Mouse (Mus musculus) liver, embryonic 11.5 days (tissue): Measurements from ENCODE around the gene Orai1. TPM values are rescaled to one million over a fixed set of nuclear protein-coding genes. Genes with fewer than 3 reads are reported as not detected.

Source experiments
- ATAC-seq: fragments of 200-750 bp; cut with Nextera tagmentation; replicated peaks from 2 replicates; pipeline ENCODE4 v1.8.0; 2017; ENCODE audit warnings: moderate number of reproducible peaks, mild to moderate bottlenecking, moderate TSS enrichment, moderate library complexity; ENCODE audit not compliant: low FRiP score
- DNase-seq: peaks from one replicate; pipeline ENCODE4 v3.0.0-alpha.2; 2017; ENCODE audit warnings: low spot score
- H3K27ac ChIP-seq: fragments of 300-500 bp; sonication (generic); 2 replicates; pipeline ENCODE4 v1.5.1; 2014; ENCODE audit warnings: mild to moderate bottlenecking, low read depth, low read length, control low read depth
- H3K27me3 ChIP-seq: fragments of 300-500 bp; sonication (generic); replicated peaks from 2 replicates; pipeline ENCODE4 v1.6.1; 2014; ENCODE audit warnings: low read length, mixed read lengths; ENCODE audit not compliant: control insufficient read depth, insufficient read depth
- H3K36me3 ChIP-seq: fragments of 300-500 bp; sonication (generic); 2 replicates; pipeline ENCODE4 v1.6.1; 2014; ENCODE audit warnings: mild to moderate bottlenecking, low read length, moderate library complexity, mixed read lengths; ENCODE audit not compliant: control insufficient read depth, insufficient read depth
- H3K4me1 ChIP-seq: fragments of 300-500 bp; sonication (generic); replicated peaks from 2 replicates; pipeline ENCODE4 v1.6.1; 2014; ENCODE audit warnings: low read length, mixed read lengths; ENCODE audit not compliant: control insufficient read depth, insufficient read depth
- H3K4me2 ChIP-seq: fragments of 300-500 bp; sonication (generic); 2 replicates; pipeline ENCODE4 v1.6.1; 2014; ENCODE audit warnings: mild to moderate bottlenecking, control low read depth, moderate library complexity
- H3K4me3 ChIP-seq: fragments of 300-500 bp; sonication (generic); 2 replicates; pipeline ENCODE4 v1.5.1; 2014; ENCODE audit warnings: low read depth, low read length, control low read depth
- H3K9ac ChIP-seq: fragments of 300-500 bp; sonication (generic); 2 replicates; pipeline ENCODE4 v1.6.1; 2014; ENCODE audit warnings: low read depth, low read length, control low read depth
- H3K9me3 ChIP-seq: fragments of 300-500 bp; sonication (generic); 2 replicates; pipeline ENCODE4 v1.6.1; 2016; ENCODE audit warnings: low read length, inconsistent platforms, mixed read lengths; ENCODE audit not compliant: control insufficient read depth
- WGBS: fragments of 180-500 bp; shearing (Covaris S2); extraction: QIAGEN DNeasy Blood & Tissue Kit; methylation state at CpG from one replicate; pipeline ENCODE4 v1.1.7; 2014; 5-methylcytosine and 5-hydroxymethylcytosine counted together
- polyA plus RNA-seq: library from polyadenylated mRNA; unstranded; fragments of >200 nt; fragmentation: Nextera tagmentation; extraction: Ambion mirVana; gene quantifications from 2 replicates; pipeline ENCODE4 v1.2.1, GENCODE M21; 2014

Gene Orai1
- polyA plus RNA-seq, 1 experiment from 2014 or later, result 8.6 TPM

- DNase-seq (no peak), ATAC-seq (no peak)
- H3K36me3 ChIP-seq, result no peaks in the 10 kb centered on the region
- no peak overlapping the region for H3K9ac ChIP-seq
- H3K27ac ChIP-seq, result no peak overlapping the region
- peaks cover 19% of the 10 kb centered on the region for H3K4me1 ChIP-seq
- H3K4me2 ChIP-seq, result no peak overlapping the region
- peaks cover 3% of the 10 kb centered on the region for H3K27me3 ChIP-seq
- no peaks in the 10 kb centered on the region for H3K9me3 ChIP-seq
- WGBS, result 70% methylated on average over 3 of the region's 3 CpGs
- H3K4me3 ChIP-seq, result no peak overlapping the region
Measured at GRCm38 (mm10) chr5:122985276-122985675, 29.6 kb upstream of the Orai1 start.

- Histone ChIP-seq H3K4me2 (peak overlapping the region; percentile 12; the same call in 1 of the 2 replicates), H3K9ac (no peak overlapping the region), H3K36me3 (no peaks in the 10 kb centered on the region), H3K27ac (no peak overlapping the region), H3K9me3 (no peaks in the 10 kb centered on the region), H3K27me3 (peaks cover 3% of the 10 kb centered on the region), H3K4me3 (no peak overlapping the region), H3K4me1 (peaks cover 25% of the 10 kb centered on the region)
- ATAC-seq (no peak), DNase-seq (no peak)
- 59% methylated on average over 8 of the region's 8 CpGs for WGBS
Measured at GRCm38 (mm10) chr5:122986091-122986493, 28.8 kb upstream of the Orai1 start.

GRCm38 (mm10) chr5:122987211-122988020, 27.5 kb upstream of the Orai1 start:
- no peak for ATAC-seq
- DNase-seq, result peak; percentile 50
- Histone ChIP-seq H3K27me3 (peaks cover 3% of the 10 kb centered on the region), H3K4me3 (peak overlapping the region; percentile 71), H3K9me3 (no peaks in the 10 kb centered on the region), H3K36me3 (no peaks in the 10 kb centered on the region), H3K27ac (no peak overlapping the region), H3K4me2 (peak overlapping the region; percentile 99), H3K9ac (peak overlapping the region; percentile 76), H3K4me1 (peaks cover 30% of the 10 kb centered on the region)
- 5% methylated on average over 39 of the region's 39 CpGs for WGBS

GRCm38 (mm10) chr5:122988021-122988751, 26.7 kb upstream of the Orai1 start:
- peak; percentile 76 for DNase-seq
- Histone ChIP-seq H3K27ac (peak overlapping the region; percentile 20; the same call in 1 of the 2 replicates), H3K27me3 (peaks cover 3% of the 10 kb centered on the region)

GRCm38 (mm10) chr5:122989001-122989525, 25.8 kb upstream of the Orai1 start:
- peaks cover 30% of the 10 kb centered on the region for H3K4me1 ChIP-seq
- under 1% methylated on average over 37 of the region's 39 CpGs for WGBS
- peak overlapping the region; percentile 60 for H3K27ac ChIP-seq
- peak overlapping the region; percentile 71 for H3K4me3 ChIP-seq
- peak overlapping the region; percentile 76 for H3K9ac ChIP-seq
- no peaks in the 10 kb centered on the region for H3K9me3 ChIP-seq
- ATAC-seq, result peak; percentile 58
- peak; percentile 82 for DNase-seq
- peaks cover 3% of the 10 kb centered on the region for H3K27me3 ChIP-seq
- peak overlapping the region; percentile 99 for H3K4me2 ChIP-seq
- H3K36me3 ChIP-seq, result no peaks in the 10 kb centered on the region

More at GRCm38 (mm10) chr5:122988021-122988751, 26.7 kb upstream of the Orai1 start:
- under 1% methylated on average over 40 of the region's 41 CpGs for WGBS
- Histone ChIP-seq H3K4me3 (peak overlapping the region; percentile 71), H3K4me2 (peak overlapping the region; percentile 99), H3K4me1 (peaks cover 30% of the 10 kb centered on the region), H3K9ac (peak overlapping the region; percentile 76), H3K9me3 (no peaks in the 10 kb centered on the region), H3K36me3 (no peaks in the 10 kb centered on the region)
- ATAC-seq, result no peak; the same call in 1 of the 2 replicates

GRCm38 (mm10) chr5:122989551-122990330, 25.1 kb upstream of the Orai1 start, which contains the start of gene Kdm2b:
Kdm2b (minus strand) TSS chr5:122989823.
- peak; percentile 47 for DNase-seq
- 4% methylated on average over 15 of the region's 15 CpGs for WGBS

GRCm38 (mm10) chr5:122990411-122991160, 24.3 kb upstream of the Orai1 start:
- 20% methylated on average over 16 of the region's 16 CpGs for WGBS
- Histone ChIP-seq H3K9me3 (no peaks in the 10 kb centered on the region), H3K27ac (no peak overlapping the region), H3K4me3 (peak overlapping the region; percentile 71; the same call in 1 of the 2 replicates), H3K9ac (no peak overlapping the region; the same call in 1 of the 2 replicates), H3K4me2 (peak overlapping the region; percentile 99), H3K27me3 (peaks cover 3% of the 10 kb centered on the region), H3K36me3 (no peaks in the 10 kb centered on the region), H3K4me1 (peaks cover 33% of the 10 kb centered on the region)
- DNase-seq (no peak), ATAC-seq (no peak)

More at GRCm38 (mm10) chr5:122989551-122990330, 25.1 kb upstream of the Orai1 start, which contains the start of gene Kdm2b:
- Histone ChIP-seq H3K9me3 (no peaks in the 10 kb centered on the region), H3K9ac (peak within 1 kb of the TSS; percentile 76), H3K27me3 (peaks cover 3% of the 10 kb centered on the region), H3K36me3 (no peaks in the 10 kb centered on the region), H3K4me1 (peaks cover 31% of the 10 kb centered on the region), H3K4me3 (peak within 1 kb of the TSS; percentile 71), H3K27ac (peak within 1 kb of the TSS; percentile 60), H3K4me2 (peak within 1 kb of the TSS; percentile 99)
- ATAC-seq, result peak; percentile 45
